Mouse (Mus musculus): ENCODE measurements around the gene Nasp. TPM values are rescaled to one million over a fixed set of nuclear protein-coding genes. Genes with fewer than 3 reads are reported as not detected.

Gene Nasp
- total and polyA plus RNA-seq, 2 experiments from 2014 or later, result 77.7 to 100 TPM

GRCm38 (mm10) chr4:116651797-116652135, 24.0 kb upstream of the Nasp start:
- no peak for ATAC-seq
- Histone ChIP-seq H3K4me1 (ENCODE audit: insufficient read depth) (peaks cover 19% of the 10 kb centered on the region), H3K27me3 (ENCODE audit: insufficient read depth, low read length) (no peaks in the 10 kb centered on the region), H3K4me2 (ENCODE audit: low read depth) (peak overlapping the region; percentile 60), H3K9ac (peak overlapping the region; percentile 88; the same call in 1 of the 2 replicates), H3K27ac (ENCODE audit: low read depth, low read length) (no peak overlapping the region), H3K9me3 (ENCODE audit: low read length) (no peaks in the 10 kb centered on the region), H3K4me3 (ENCODE audit: low read depth, low read length) (peak overlapping the region; percentile 66), H3K36me3 (ENCODE audit: insufficient read depth) (no peaks in the 10 kb centered on the region)
- no peak for DNase-seq
- WGBS, result 12% methylated on average over 6 of the region's 6 CpGs
- TF ChIP-seq CTCF (IDR thresholded peaks at IDR 0.05; ENCODE audit: low read depth), result no peak

GRCm38 (mm10) chr4:116650924-116651796, 23.4 kb upstream of the Nasp start, which contains the start of gene Akr1a1:
Akr1a1 (minus strand) TSS chr4:116651680.
- Histone ChIP-seq H3K4me1 (ENCODE audit: insufficient read depth) (peaks cover 19% of the 10 kb centered on the region), H3K4me2 (ENCODE audit: low read depth) (peak within 1 kb of the TSS; percentile 60), H3K9ac (peak within 1 kb of the TSS; percentile 88), H3K9me3 (ENCODE audit: low read length) (no peaks in the 10 kb centered on the region), H3K27ac (ENCODE audit: low read depth, low read length) (peak within 1 kb of the TSS; percentile 90), H3K4me3 (ENCODE audit: low read depth, low read length) (peak within 1 kb of the TSS; percentile 66), H3K27me3 (ENCODE audit: insufficient read depth, low read length) (no peaks in the 10 kb centered on the region), H3K36me3 (ENCODE audit: insufficient read depth) (no peaks in the 10 kb centered on the region; the same call in 1 of the 2 replicates)
- ATAC-seq (peak; percentile 100), DNase-seq (peak; percentile 95)
- under 1% methylated on average over 39 of the region's 39 CpGs for WGBS
- 0 out of 2 replicates have a peak, but pooled peaks have one; percentile 6 for TF ChIP-seq CTCF (IDR thresholded peaks at IDR 0.05; ENCODE audit: low read depth)

- peak overlapping the region; percentile 88 for H3K9ac ChIP-seq
- H3K36me3 ChIP-seq (ENCODE audit: insufficient read depth), result no peaks in the 10 kb centered on the region; the same call in 1 of the 2 replicates
- peaks cover 19% of the 10 kb centered on the region for H3K4me1 ChIP-seq (ENCODE audit: insufficient read depth)
- no peaks in the 10 kb centered on the region for H3K9me3 ChIP-seq (ENCODE audit: low read length)
- no peak for TF ChIP-seq CTCF (IDR thresholded peaks at IDR 0.05; ENCODE audit: low read depth)
- no peaks in the 10 kb centered on the region for H3K27me3 ChIP-seq (ENCODE audit: insufficient read depth, low read length)
- ATAC-seq (no peak), DNase-seq (no peak)
- H3K4me2 ChIP-seq (ENCODE audit: low read depth), result peak overlapping the region; percentile 60
- 45% methylated on average over 5 of the region's 5 CpGs for WGBS
- peak overlapping the region; percentile 90 for H3K27ac ChIP-seq (ENCODE audit: low read depth, low read length)
- peak overlapping the region; percentile 66 for H3K4me3 ChIP-seq (ENCODE audit: low read depth, low read length)
Observed at GRCm38 (mm10) chr4:116650365-116650764, 22.6 kb upstream of the Nasp start.

- Histone ChIP-seq H3K9me3 (ENCODE audit: low read length) (no peaks in the 10 kb centered on the region), H3K36me3 (ENCODE audit: insufficient read depth) (peaks cover 4% of the 10 kb centered on the region), H3K4me2 (ENCODE audit: low read depth) (peak overlapping the region; percentile 60; the same call in 1 of the 2 replicates), H3K9ac (no peak overlapping the region), H3K27ac (ENCODE audit: low read depth, low read length) (no peak overlapping the region), H3K4me1 (ENCODE audit: insufficient read depth) (peaks cover 19% of the 10 kb centered on the region), H3K27me3 (ENCODE audit: insufficient read depth, low read length) (no peaks in the 10 kb centered on the region), H3K4me3 (ENCODE audit: low read depth, low read length) (no peak overlapping the region)
- no peak for DNase-seq
- 97% methylated on average over 2 of the region's 2 CpGs for WGBS
- no peak for TF ChIP-seq CTCF (IDR thresholded peaks at IDR 0.05; ENCODE audit: low read depth)
- ATAC-seq, result no peak
Observed at GRCm38 (mm10) chr4:116649411-116649810, 21.7 kb upstream of the Nasp start.

GRCm38 (mm10) chr4:116645624-116646023, 17.9 kb upstream of the Nasp start:
- H3K9ac ChIP-seq, result no peak overlapping the region
- H3K27me3 ChIP-seq (ENCODE audit: insufficient read depth, low read length), result no peaks in the 10 kb centered on the region
- no peak overlapping the region for H3K4me2 ChIP-seq (ENCODE audit: low read depth)
- WGBS, result 91% methylated on average over 7 of the region's 7 CpGs
- TF ChIP-seq CTCF (IDR thresholded peaks at IDR 0.05; ENCODE audit: low read depth), result no peak
- DNase-seq (no peak), ATAC-seq (no peak)
- no peaks in the 10 kb centered on the region for H3K9me3 ChIP-seq (ENCODE audit: low read length)
- H3K36me3 ChIP-seq (ENCODE audit: insufficient read depth), result peaks cover 19% of the 10 kb centered on the region
- H3K4me3 ChIP-seq (ENCODE audit: low read depth, low read length), result no peak overlapping the region
- H3K4me1 ChIP-seq (ENCODE audit: insufficient read depth), result peaks cover 19% of the 10 kb centered on the region
- no peak overlapping the region for H3K27ac ChIP-seq (ENCODE audit: low read depth, low read length)

DNA sequence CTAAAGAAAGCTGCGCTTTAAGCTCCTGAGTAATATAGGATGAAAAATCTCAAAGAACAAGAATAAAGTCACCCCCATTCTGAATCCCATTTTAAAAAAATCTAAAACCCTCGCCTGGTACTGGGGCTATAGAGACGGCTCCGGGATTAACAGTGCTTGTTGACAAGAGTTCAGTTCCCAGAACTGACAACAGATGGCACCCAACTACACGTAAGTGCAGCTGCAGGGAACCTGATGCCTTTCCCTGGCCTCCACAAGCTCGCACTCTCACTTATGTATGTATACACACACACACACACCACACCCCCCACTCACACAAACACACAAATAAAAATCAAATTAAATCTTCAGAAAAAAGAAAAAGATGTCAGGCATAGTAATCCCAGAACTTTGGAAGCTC, 16.6 kb upstream of the Nasp start:
- 44% methylated on average over 6 of the region's 6 CpGs for WGBS
- DNase-seq (peak; percentile 36), ATAC-seq (no peak)
- H3K36me3 ChIP-seq (ENCODE audit: insufficient read depth), result peaks cover 29% of the 10 kb centered on the region
- TF ChIP-seq CTCF (IDR thresholded peaks at IDR 0.05; ENCODE audit: low read depth), result peak; percentile 58
- peaks cover 12% of the 10 kb centered on the region for H3K4me1 ChIP-seq (ENCODE audit: insufficient read depth)
- no peak overlapping the region for H3K27ac ChIP-seq (ENCODE audit: low read depth, low read length)
- no peaks in the 10 kb centered on the region for H3K27me3 ChIP-seq (ENCODE audit: insufficient read depth, low read length)
- H3K9me3 ChIP-seq (ENCODE audit: low read length), result no peaks in the 10 kb centered on the region
- H3K4me3 ChIP-seq (ENCODE audit: low read depth, low read length), result no peak overlapping the region
- no peak overlapping the region for H3K4me2 ChIP-seq (ENCODE audit: low read depth)
- no peak overlapping the region for H3K9ac ChIP-seq

DNA sequence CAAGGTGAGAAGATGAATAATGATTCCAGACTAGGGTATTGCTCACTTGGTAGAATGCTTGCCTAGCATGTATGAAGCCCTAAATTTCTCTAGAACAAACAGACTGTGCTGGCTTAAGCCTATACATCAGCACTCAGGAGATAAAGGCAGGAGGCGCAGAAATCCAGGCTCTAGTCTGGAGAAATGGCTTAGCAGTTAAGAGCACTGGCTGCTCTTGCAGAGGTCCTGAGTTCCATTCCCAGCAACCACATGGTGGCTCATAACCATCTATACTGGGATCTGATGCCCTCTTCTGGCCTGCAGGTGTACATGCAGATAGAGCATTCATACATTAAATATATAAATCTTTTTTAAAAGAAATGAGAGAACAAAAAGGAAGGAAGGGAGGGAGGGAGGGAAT, 14.3 kb upstream of the Nasp start:
- peak; percentile 29 for TF ChIP-seq CTCF (IDR thresholded peaks at IDR 0.05; ENCODE audit: low read depth)
- 97% methylated on average over 1 of the region's 1 CpGs for WGBS
- no peak overlapping the region for H3K4me2 ChIP-seq (ENCODE audit: low read depth)

More for the DNA sequence above, 14.3 kb upstream of the Nasp start:
- H3K9me3 ChIP-seq (ENCODE audit: low read length), result no peaks in the 10 kb centered on the region
- no peak overlapping the region for H3K27ac ChIP-seq (ENCODE audit: low read depth, low read length)
- DNase-seq (no peak), ATAC-seq (no peak)
- peaks cover 46% of the 10 kb centered on the region for H3K36me3 ChIP-seq (ENCODE audit: insufficient read depth)
- H3K9ac ChIP-seq, result no peak overlapping the region
- no peaks in the 10 kb centered on the region for H3K27me3 ChIP-seq (ENCODE audit: insufficient read depth, low read length)
- no peaks in the 10 kb centered on the region for H3K4me1 ChIP-seq (ENCODE audit: insufficient read depth)
- H3K4me3 ChIP-seq (ENCODE audit: low read depth, low read length), result no peak overlapping the region

Measured in forebrain, postnatal 0 days (tissue).